Comparison of ENCODE assay signal across 14 mouse cellular contexts in the genomic region with DNA sequence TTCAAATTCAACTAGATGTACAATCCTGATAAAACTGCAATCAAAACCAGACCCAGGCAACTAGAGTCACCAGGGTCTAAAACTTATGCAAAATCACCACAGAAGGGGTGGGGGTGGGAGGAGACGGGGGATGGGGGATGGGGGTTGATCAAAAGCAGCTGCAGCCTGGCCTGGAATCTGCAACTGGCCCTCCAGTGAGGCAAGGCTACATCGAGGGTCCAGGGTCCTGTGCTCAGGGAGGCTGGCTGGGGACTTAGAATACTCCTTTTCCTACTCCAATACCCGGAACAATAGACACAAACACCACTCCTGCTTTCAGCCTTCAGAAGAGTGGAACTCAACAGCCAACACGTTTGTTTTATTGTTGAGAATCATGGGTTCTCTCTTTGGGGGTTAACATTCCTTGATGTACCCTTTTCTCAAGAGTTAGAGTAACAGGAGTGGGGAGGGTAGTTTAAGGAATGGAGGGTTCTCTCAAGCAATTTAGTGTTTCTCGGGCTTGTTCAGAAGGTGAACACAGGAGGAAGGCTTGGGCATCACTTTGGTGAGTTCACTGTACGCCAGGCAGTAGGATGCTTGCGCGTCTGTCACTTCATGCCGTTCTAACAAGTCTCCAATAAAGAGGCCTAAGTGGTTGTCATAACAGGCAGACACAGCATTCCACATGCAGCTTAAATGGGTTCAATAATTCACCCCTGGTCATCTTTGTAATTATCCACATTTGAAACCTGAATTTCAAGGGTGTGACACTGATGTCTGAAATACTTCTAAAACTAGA. TPM values are rescaled to one million over a fixed set of nuclear protein-coding genes. Genes with fewer than 3 reads are reported as not detected.
DNase-seq lines count a peak whose midpoint lies in the region; ATAC-seq and TF ChIP-seq lines count a peak whose summit lies in the region.
"Had no signal": no experiment of that assay in that cellular context is flagged by ENCODE, and none has a peak within 500 bp of the region (broad histone marks: within the 10 kb centered on the region; RNA-seq: fewer than 3 reads in every experiment).

No protein-coding gene starts in this region.

- ATAC-seq in hindbrain, postnatal 0 days: no peak
- 0 out of 2 replicates have a peak, but pooled peaks have one; percentile 29 for ATAC-seq in forebrain, embryonic 14.5 days
- no peak for ATAC-seq in limb, embryonic 15.5 days (ENCODE audit: insufficient number of reproducible peaks, low FRiP score, low TSS enrichment, low read depth)
- ATAC-seq: activated CD4-positive, CD25-positive, alpha-beta regulatory T cell, adult 4 months had no signal

- peaks cover 7% of the 10 kb centered on the region for H3K36me3 ChIP-seq in hindbrain, embryonic 10.5 days
- no peaks in the 10 kb centered on the region for H3K36me3 ChIP-seq in hindbrain, postnatal 0 days (ENCODE audit: insufficient read depth, low read length)
- H3K36me3 ChIP-seq in forebrain, embryonic 14.5 days (ENCODE audit: control insufficient read depth, insufficient read depth, low read length): no peaks in the 10 kb centered on the region
- no peaks in the 10 kb centered on the region; the same call in 1 of the 2 replicates for H3K36me3 ChIP-seq in limb, embryonic 15.5 days

- peaks cover 42% of the 10 kb centered on the region for H3K4me1 ChIP-seq in hindbrain, embryonic 10.5 days (replicated peaks)
- H3K4me1 ChIP-seq in hindbrain, postnatal 0 days (ENCODE audit: insufficient read depth, low read length): 0 out of 2 replicates have a peak, but pooled peaks cover 2% of the 10 kb centered on the region
- H3K4me1 ChIP-seq in forebrain, embryonic 14.5 days (ENCODE audit: control insufficient read depth, insufficient read depth, low read length): peaks cover 22% of the 10 kb centered on the region
- H3K4me1 ChIP-seq in limb, embryonic 15.5 days: peaks cover 17% of the 10 kb centered on the region

- peaks cover 6% of the 10 kb centered on the region for H3K9me3 ChIP-seq in hindbrain, embryonic 10.5 days
- no peaks in the 10 kb centered on the region for H3K9me3 ChIP-seq in hindbrain, postnatal 0 days (ENCODE audit: low read length)
- peaks cover 1% of the 10 kb centered on the region; the same call in 1 of the 2 replicates for H3K9me3 ChIP-seq in forebrain, embryonic 14.5 days (replicated peaks; ENCODE audit: control insufficient read depth, low read length)
- no peaks in the 10 kb centered on the region for H3K9me3 ChIP-seq in limb, embryonic 15.5 days
- H3K9me3 ChIP-seq: lung, embryonic 15.5 days had no signal

- DNase-seq in hindbrain, embryonic 10.5 days (ENCODE audit: low spot score): peak; percentile 74
- DNase-seq in hindbrain, postnatal 0 days (ENCODE audit: low spot score): no peak
- DNase-seq in embryo, embryonic 11 days: peak; percentile 83
- no peak for DNase-seq in forebrain, embryonic 14.5 days (ENCODE audit: low spot score)
- no peak for DNase-seq in lung, postnatal 10 days
- no peak for DNase-seq in urinary bladder, postnatal 25 days (ENCODE audit: low spot score)
- no peak for DNase-seq in gastrocnemius, postnatal 4 days (ENCODE audit: low spot score in 2 of 2)
- DNase-seq: cerebellum, adult 8-10 months; kidney, adult 2 months; spleen, adult 18-20 months had no signal

- H3K9ac ChIP-seq in hindbrain, postnatal 0 days (replicated peaks; ENCODE audit: low read length): no peak overlapping the region
- H3K9ac ChIP-seq in forebrain, embryonic 14.5 days (ENCODE audit: low read length): no peak overlapping the region
- H3K9ac ChIP-seq in limb, embryonic 15.5 days: no peak overlapping the region
- H3K9ac ChIP-seq: lung, embryonic 15.5 days had no signal

- no peak for TF ChIP-seq CTCF in hindbrain, postnatal 0 days (IDR thresholded peaks at IDR 0.05; ENCODE audit: low read depth)

- WGBS in hindbrain, embryonic 10.5 days: 23% methylated on average over 9 of the region's 9 CpGs
- WGBS in hindbrain, postnatal 0 days: 40% methylated on average over 9 of the region's 9 CpGs
- 30% methylated on average over 9 of the region's 9 CpGs for whole genome bisulfite sequencing in forebrain, embryonic 14.5 days
- 26% methylated on average over 9 of the region's 9 CpGs for WGBS in limb, embryonic 15.5 days

- H3K4me2 ChIP-seq in hindbrain, postnatal 0 days (ENCODE audit: low read depth, low read length): no peak overlapping the region
- H3K4me2 ChIP-seq in forebrain, embryonic 14.5 days (ENCODE audit: low read length): no peak overlapping the region
- H3K4me2 ChIP-seq in limb, embryonic 15.5 days: no peak overlapping the region
- H3K4me2 ChIP-seq: lung, embryonic 15.5 days had no signal

- H3K27me3 ChIP-seq in hindbrain, embryonic 10.5 days (ENCODE audit: insufficient read depth, poor library complexity, severe bottlenecking): no peaks in the 10 kb centered on the region
- no peaks in the 10 kb centered on the region for H3K27me3 ChIP-seq in hindbrain, postnatal 0 days (ENCODE audit: insufficient read depth, low read length)
- no peaks in the 10 kb centered on the region for H3K27me3 ChIP-seq in forebrain, embryonic 14.5 days (replicated peaks; ENCODE audit: control insufficient read depth, insufficient read depth, low read length)
- no peaks in the 10 kb centered on the region for H3K27me3 ChIP-seq in limb, embryonic 15.5 days
- H3K27me3 ChIP-seq: lung, embryonic 15.5 days had no signal

- peak overlapping the region; percentile 60 for H3K27ac ChIP-seq in hindbrain, embryonic 10.5 days
- no peak overlapping the region for H3K27ac ChIP-seq in hindbrain, postnatal 0 days
- H3K27ac ChIP-seq in forebrain, embryonic 14.5 days (ENCODE audit: low read depth, low read length): no peak overlapping the region
- H3K27ac ChIP-seq in limb, embryonic 15.5 days: peak overlapping the region; percentile 43
- H3K27ac ChIP-seq: lung, embryonic 15.5 days had no signal

- H3K4me3 ChIP-seq in hindbrain, embryonic 10.5 days: no peak overlapping the region; the same call in 1 of the 2 replicates
- H3K4me3 ChIP-seq in hindbrain, postnatal 0 days (ENCODE audit: low read length): no peak overlapping the region
- no peak overlapping the region for H3K4me3 ChIP-seq in forebrain, embryonic 14.5 days (ENCODE audit: low read depth, low read length)
- H3K4me3 ChIP-seq in limb, embryonic 15.5 days: no peak overlapping the region
- H3K4me3 ChIP-seq: erythroblast, embryonic 14.5 days; lung, embryonic 15.5 days had no signal

RNA-seq across cellular contexts. Expression of a gene that starts 43.7 kb away (rescaled TPM):
- polyA plus RNA-seq in hindbrain, embryonic 10.5 days (2016; fragmentation: Nextera tagmentation; extraction: Ambion mirVana): 52.3 and 71.6 TPM in 2 replicates
- total RNA-seq in hindbrain, postnatal 0 days (2014; rRNA removed): 30.3 and 84.8 TPM in 2 replicates
- polyA plus RNA-seq in hindbrain, postnatal 0 days (2015; fragmentation: Nextera tagmentation; extraction: Ambion mirVana): 49.9 and 53.8 TPM in 2 replicates
- polyA plus RNA-seq in forebrain, embryonic 14.5 days (2014; fragmentation: Nextera tagmentation; extraction: Ambion mirVana): 54.6 and 69.5 TPM in 2 replicates
- 43.1 and 54.1 TPM in 2 replicates for polyA plus RNA-seq in limb, embryonic 15.5 days (2015; fragmentation: Nextera tagmentation; extraction: Ambion mirVana)
- 10 to 100 TPM; 24.1 to 26.5 TPM for total RNA-seq in gastrocnemius, postnatal 4 days (2021)

Comparison
In these comparisons a context has a peak if more than half of its experiments do, and no peak if none do; other contexts are left out.
1. DNase-seq: peak in hindbrain, embryonic 10.5 days (single experiment) and embryo, embryonic 11 days (single experiment); none in hindbrain, postnatal 0 days (single experiment), forebrain, embryonic 14.5 days (single experiment), lung, postnatal 10 days (single experiment), urinary bladder, postnatal 25 days (single experiment) and gastrocnemius, postnatal 4 days (0 of 2).
2. H3K27ac ChIP-seq: peak in hindbrain, embryonic 10.5 days (single experiment) and limb, embryonic 15.5 days (single experiment); none in hindbrain, postnatal 0 days (single experiment) and forebrain, embryonic 14.5 days (single experiment).